Mouse (Mus musculus) right cerebral cortex, adult 2 months (tissue): ENCODE data around the gene Cobl.
A peak's percentile ranks its signal among the peaks of the same experiment; 100 is the strongest.

Experiments used
- DNase-seq, 2 experiments: peaks; one replicate each; pipeline ENCODE4 v3.0.0; 2021 to 2022; ENCODE audit warnings: low spot score in 2 of 2

Cobl gene

GRCm38 (mm10) chr11:12464181-12465162, at the start of gene Cobl:
Gene Cobl, minus strand, starts transcription at chr11:12464960.
- peak; percentile 36 to 39 for DNase-seq

DNA sequence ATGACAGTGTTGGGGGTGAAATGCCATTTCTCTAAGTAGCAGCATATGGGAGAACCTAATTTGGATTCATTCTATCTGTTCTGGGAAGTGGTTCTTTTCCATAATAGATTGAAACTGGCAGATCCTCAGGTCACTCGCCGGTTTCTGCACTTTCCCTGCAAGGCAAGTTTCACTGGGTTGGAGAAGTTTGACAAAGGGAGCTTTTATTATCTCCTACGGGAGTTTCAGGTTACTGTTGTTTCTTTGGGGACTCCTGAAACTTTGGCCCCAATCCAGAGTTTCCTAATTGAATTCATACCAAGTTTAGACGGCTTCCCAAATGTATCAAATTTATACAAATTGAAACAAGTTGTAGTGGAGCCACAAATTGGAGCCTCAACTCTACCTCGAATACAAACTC, 49.0 kb upstream of the Cobl start:
- no peak for DNase-seq

DNA sequence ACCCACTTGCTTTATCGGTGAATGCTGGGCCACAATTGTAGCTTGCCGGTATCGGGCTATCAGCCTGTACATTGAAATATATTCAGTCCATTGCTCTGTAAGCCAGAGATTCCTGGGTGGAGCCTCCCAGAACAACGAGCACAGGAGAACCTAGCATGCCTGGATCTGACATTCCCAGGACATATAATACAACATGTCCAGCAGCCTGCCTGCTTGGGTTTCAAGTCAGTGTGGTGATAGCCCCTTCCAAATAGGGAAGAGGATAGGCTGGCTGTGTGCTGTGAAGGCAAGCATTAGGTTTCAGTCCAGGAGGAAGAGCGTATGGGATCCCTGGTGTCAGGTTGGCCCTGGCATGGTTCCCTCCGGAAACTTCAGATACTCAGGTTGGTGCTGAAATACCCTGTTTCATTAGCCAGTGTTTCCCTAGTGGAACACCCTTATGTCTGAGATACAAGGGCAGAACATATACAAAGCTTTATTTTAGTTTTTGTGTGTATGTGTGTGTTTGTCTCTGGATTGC, 41.7 kb upstream of the Cobl start:
- DNase-seq = no peak

- no peak for DNase-seq
Measured at GRCm38 (mm10) chr11:12503756-12504155, 39.0 kb upstream of the Cobl start.

DNA sequence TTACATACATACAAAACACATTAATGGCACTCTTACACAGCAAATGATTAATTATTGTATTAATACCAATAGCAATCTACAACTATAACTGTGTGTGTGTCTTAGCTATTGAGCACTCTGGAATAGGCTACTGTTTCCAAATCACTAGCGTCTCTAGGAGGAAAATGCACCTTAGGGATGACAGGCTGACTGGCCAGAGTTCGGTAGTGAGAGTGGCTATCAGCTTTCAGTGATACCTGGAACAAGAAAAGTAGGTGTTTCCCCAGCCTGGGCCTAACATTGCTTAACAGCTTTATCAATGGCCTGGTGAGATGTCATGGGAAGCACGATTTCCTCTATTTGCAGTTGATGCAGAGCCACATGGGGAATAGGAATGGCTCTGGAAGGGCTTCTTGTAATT, 37.0 kb upstream of the Cobl start:
- DNase-seq = no peak

GRCm38 (mm10) chr11:12493791-12494190, 29.0 kb upstream of the Cobl start:
- DNase-seq = no peak

DNA sequence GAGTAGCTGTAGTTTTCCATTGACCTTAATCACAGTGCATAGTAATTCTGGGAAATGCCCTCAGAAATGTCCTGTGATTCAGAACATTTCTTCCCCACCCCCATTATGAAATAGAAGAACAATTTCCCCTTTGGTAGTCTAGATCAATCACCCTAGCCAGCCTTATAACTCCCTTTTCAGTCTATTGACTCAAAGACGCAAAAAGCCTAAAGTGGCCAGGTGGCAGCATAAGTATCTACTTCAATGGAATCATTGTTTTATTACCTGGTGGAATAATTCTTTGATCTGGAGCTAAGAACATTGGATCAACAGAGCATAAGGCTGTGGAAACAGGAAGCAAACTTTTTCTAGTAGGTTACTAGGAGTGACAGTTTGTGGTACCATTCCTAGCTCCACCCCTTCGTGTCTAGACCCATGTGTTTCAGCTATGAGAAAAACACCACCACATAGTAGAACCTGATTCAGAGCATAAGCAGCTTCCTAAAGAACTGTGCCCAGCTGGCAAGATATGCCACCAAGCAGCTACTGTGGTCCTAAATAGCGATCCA, 15.2 kb upstream of the Cobl start:
- DNase-seq = no peak

DNA sequence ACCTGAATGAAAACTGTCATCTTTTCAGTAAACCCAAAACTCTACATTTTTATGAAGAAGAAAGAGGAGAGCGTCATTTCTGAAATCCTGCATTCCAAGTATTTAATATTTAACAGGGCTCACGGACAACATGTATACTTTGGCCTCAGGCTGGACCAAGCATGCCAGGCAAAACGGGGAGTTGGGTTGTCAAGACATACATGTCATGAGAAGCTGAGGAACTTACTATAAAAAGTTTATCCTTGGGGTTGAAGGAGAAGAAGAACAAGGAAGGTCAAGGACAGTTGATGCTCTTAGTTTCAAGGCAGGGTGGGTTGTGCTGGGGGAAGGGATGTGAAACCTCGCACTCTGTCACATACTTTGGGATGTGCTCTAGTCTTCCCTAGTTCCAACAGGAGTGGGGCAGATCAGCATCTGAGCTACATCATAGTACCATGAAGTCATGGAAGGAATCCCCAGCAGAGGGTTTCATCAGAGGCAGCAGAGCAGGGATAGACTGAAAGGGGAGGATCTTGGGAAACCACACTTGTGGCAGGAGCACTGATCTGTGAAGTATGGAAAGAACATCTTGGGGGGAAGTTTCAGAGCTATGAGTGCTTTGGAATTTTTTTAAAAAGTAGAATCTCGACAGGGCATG, 9.7 kb upstream of the Cobl start:
- DNase-seq = no peak

DNA sequence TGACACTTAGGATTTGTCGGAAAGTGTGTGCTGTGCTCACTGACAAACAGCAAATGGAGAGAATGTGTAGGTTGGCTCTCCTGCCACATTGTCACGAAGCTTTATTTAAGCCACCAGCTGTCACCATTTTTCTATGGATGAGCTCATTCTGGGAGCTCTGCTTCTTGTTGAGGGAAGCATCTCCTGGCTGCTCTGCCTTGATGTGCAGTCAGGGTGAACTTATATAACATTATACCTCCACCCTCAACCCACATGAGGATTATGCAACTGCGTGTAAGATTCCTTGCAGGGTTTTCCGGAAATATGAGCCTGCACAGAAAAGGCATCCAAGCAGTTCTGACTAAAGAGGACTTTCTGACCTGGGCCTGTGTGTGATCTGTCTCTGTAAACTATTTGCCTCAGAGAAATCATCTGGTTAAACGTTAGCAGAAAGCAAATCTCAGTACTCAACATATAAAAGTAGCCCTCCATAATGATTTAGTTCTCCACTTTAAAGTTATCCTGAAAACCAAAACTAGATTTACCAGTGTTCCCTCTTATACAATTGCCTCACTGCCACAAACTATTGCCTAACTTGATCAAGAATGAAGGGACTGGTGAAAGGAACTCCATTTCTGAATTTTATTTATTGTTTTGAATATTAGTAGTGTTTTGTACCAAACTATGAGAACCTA, 9.0 kb upstream of the Cobl start:
- peak; percentile 81 to 84 for DNase-seq

DNA sequence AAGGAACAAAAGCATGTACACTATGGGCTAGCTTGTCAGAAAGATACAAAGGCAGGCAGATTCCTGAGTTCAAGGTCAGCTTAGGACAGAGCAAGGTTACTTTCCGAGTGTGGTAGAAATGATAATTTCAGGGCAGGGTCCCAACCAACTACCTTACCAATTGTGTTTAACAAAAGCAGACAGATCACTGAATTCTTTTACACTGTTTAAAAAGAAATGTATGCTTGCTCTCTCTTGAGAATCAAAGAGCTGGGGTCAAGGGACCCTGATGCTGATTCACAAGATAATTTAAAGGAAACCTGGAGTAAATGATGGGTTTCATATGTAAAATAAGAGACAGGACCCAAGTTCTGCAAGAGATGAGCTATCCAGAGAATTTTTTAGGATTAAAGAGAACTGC, 4.9 kb upstream of the Cobl start:
- no peak for DNase-seq

DNA sequence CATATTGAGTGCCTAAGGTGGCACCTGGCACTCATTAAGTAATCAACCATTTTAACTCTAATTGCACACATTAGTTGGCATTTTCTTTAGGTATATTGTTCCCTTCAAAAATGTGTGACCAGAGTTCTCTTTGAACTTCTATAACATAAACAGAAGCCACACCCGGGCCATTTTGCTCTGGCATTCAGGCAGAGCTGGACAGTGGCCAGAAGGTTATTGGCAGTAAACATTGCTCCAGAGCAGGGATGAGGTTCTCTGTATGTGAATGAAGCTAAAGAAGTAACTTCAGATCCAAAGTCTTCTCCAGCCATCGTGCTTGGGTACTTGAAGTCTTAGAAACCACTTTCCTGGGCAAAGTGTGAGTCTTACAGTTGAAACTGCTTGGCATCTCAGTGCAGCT, 3.9 kb upstream of the Cobl start:
- no peak for DNase-seq

DNA sequence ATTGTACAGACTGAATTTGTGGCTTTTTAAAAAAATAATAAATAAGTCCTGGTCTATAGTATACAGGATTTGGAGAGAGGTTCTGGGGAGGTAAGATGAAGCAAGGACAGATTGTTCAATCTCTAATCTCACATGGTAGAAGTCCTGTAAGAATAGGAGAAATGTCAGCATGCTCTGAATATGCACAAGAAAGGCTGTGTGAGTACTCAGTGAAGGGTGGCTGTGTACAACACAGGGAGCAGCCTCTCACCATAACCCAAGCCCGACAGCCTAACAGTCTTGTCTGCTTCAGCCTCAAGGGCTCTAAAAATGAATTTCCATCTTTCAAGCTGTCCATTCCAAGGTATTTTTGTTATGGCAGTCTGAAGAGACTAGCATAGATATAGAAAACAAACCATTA, 3.1 kb upstream of the Cobl start:
- no peak for DNase-seq

DNA sequence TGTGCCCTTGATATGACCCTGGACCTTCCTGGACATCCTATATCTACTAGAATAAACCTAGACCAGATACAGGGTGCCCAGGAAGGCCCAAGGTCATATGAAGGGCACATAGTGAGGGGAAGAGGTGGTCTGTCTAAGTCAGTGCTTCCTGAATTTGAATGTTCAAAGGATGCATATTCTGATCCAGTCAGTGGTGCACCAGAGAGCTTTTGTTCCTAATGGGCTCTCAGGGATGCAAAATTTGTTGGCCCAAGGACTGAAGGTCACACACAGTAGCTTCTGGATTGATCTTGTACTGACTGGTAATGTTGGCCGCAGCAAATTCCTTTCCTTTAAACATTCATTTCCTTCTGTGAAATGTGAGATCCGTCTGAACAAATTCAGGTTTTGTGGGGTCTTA, 2.5 kb upstream of the Cobl start:
- DNase-seq = no peak

DNA sequence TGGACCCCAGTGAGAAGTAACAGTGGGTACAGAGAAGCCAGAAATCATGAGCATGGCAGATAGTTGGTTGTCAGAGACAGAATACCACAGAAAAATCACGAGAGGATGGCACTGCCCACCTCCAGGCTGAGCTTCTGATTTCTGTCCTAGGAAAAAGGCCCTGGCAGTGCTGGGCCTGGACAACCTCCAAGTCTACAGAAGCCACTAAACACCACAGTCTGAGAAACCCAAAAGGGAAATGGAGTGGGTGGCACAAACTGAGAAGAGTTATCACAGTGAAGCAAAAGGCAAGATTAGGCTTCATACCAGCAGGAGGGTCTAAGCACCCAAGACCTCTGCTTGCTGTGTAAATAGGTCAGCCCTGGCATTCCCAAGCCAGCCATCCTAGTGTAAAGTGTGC, 1.8 kb upstream of the Cobl start:
- peak; percentile 51 to 54 for DNase-seq

DNA sequence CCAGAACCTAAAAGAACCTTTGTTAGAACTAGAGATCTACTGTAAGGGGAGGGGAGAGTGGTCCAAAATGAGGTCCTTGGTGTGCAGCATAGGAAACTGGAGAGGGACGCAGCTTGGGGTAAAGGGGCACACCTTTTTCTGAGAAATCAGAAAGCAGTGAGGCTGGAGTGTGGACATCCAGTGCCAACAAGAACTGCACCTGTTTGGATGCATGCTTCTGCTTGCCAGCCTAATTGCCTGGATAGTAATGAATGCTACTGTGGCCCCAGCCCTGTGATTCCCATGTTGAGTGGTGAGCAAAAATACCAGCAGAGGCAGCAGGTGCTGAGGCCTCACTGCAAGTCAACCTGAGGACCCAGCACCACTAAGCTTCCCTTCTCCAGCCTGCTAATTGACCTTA, 469 bp upstream of the Cobl start:
- DNase-seq = no peak

GRCm38 (mm10) chr11:12463615-12464170, 1.1 kb downstream of the Cobl start:
- DNase-seq = no peak

- no peak for DNase-seq
Measured at GRCm38 (mm10) chr11:12459781-12460581, 4.8 kb downstream of the Cobl start.

GRCm38 (mm10) chr11:12458814-12459213, 5.9 kb downstream of the Cobl start:
- DNase-seq = no peak

DNA sequence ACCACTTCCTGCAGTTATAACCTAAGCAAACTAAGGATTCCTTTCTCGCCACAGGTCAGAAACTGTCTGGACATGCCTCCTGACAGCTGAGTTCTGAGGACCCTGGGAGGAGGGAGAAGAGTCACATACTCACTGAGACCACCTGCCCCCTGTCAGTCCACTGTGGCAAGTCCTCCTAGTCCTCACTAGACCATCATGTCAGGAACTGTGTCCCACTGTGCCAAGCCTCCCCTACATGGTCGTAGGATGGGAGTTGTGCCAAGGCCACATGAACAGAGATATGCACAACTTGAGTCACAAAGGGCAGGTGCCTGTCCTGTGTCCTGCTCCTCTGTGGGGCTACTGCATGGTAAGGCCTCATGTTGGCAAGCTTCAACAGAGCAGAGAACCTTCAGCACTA, 6.4 kb downstream of the Cobl start:
- no peak for DNase-seq

GRCm38 (mm10) chr11:12448101-12448500, 16.7 kb downstream of the Cobl start:
- DNase-seq = no peak

- DNase-seq = no peak
Measured at GRCm38 (mm10) chr11:12445222-12445621, 19.5 kb downstream of the Cobl start.
